Mouse (Mus musculus) gonadal fat pad, adult 2 months (tissue): ENCODE data around the gene AA467197. TPM values are rescaled to one million over a fixed set of nuclear protein-coding genes. Genes with fewer than 3 reads are reported as not detected.

Source experiments
- polyA plus RNA-seq: library from polyadenylated mRNA; depleted of rRNA; stranded (reverse); fragments of >200 nt; gene quantifications from 2 replicates; pipeline ENCODE4 v1.2.3, GENCODE M21; 2012; rRNA removed

The AA467197 gene
- polyA plus RNA-seq, 1 experiment = 1.0 TPM

Other genes starting within 250 kb of the AA467197 start
- gene Slc28a2, start 210.5 kb upstream of the AA467197 start, polyA plus RNA-seq = 9.3 and 13.3 TPM in 2 replicates
- 0.03 and 0.62 TPM in 2 replicates for gene Gm14085, start 152.0 kb upstream of the AA467197 start, polyA plus RNA-seq
- 8.6 and 17.4 TPM in 2 replicates for gene Gatm, start 25.7 kb upstream of the AA467197 start, polyA plus RNA-seq
- 13.2 TPM in 2 replicates for gene Slc30a4, start 65.7 kb downstream of the AA467197 start, polyA plus RNA-seq
- 35.6 and 40.8 TPM in 2 replicates for gene Bloc1s6, start 101.5 kb downstream of the AA467197 start, polyA plus RNA-seq
- 47.3 and 60.8 TPM in 2 replicates for gene Sqor, start 128.3 kb downstream of the AA467197 start, polyA plus RNA-seq